Comparison of ENCODE assay signal across 8 mouse cellular contexts in the genomic region with DNA sequence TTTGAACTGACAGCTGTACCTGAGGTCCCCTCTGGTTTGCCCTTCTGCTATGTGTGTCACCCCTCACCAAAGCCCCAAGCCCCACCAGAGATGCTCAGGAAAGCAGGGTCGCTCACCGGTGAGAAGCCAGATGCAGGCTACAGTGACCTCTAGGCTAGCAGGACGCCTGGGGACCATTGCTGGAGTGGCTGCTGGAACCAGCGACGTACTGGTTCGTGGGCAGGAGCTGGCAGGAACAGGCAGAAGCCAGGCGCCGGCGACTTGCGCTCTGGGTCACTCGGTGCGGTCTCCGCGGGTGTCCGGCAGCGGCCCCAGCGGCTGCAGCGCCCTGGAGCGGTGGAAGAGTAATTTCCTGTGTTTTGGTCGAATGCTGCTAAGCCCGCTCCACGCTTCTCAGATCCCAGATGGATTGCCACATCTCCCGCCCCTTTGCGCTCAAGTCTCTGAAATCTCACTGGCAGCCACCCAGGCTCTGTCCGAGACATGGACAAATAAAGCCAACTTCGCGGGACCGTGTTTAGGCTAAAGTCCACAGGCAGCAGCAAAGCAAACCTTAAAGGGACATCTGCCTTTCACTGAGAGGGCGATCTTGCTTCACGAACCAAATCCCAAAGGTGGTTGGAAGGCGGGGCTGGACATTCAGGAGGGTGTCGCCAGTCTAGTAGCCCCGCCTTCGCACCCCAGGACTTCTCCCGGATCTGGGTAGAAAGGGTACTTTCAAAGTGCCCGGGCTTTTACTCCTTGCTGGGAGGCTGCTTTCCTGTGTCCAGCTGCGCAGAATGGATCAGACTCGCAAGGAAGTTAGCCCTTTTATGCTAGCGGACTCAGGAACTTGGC. TPM values are rescaled to one million over a fixed set of nuclear protein-coding genes. Genes with fewer than 3 reads are reported as not detected.
DNase-seq lines count a peak whose midpoint lies in the region; ATAC-seq and TF ChIP-seq lines count a peak whose summit lies in the region.

Gene Gm49395 (minus strand): TSS at position 567 of the 837 bp plus-strand sequence.
Gene Itga1 (minus strand): TSS at position 610 of the 837 bp plus-strand sequence.

- no peak; the same call in 1 of the 2 replicates for TF ChIP-seq CTCF in left cerebral cortex, adult 2 months (IDR thresholded peaks at IDR 0.05)

- H3K4me3 ChIP-seq in hindbrain, embryonic 14.5 days (replicated peaks; ENCODE audit: low read length): peak within 1 kb of the TSS; percentile 46
- H3K4me3 ChIP-seq in left cerebral cortex, adult 2 months: peak within 1 kb of the TSS; percentile 59

- 0 out of 2 replicates have a peak, but pooled peaks cover 3% of the 10 kb centered on the region for H3K9me3 ChIP-seq in hindbrain, embryonic 14.5 days (ENCODE audit: control insufficient read depth, low read length)

- DNase-seq in ZHBTc4 (ENCODE audit: low read depth, low spot score): peak; percentile 81
- DNase-seq in gastrocnemius, adult 18-20 months (ENCODE audit: low spot score): peak; percentile 78
- peak; percentile 45 for DNase-seq in hindbrain, embryonic 14.5 days (ENCODE audit: low spot score)
- DNase-seq in left cerebral cortex, adult 2 months (ENCODE audit: extremely low spot score in 1 of 2, low spot score in 2 of 2): peak; percentile 16 to 35
- peak; percentile 88 to 94 for DNase-seq in lung, postnatal 4 days
- peak; percentile 67 for DNase-seq in retina, postnatal 1 day

- WGBS in hindbrain, embryonic 14.5 days: under 1% methylated on average over 39 of the region's 39 CpGs

- peak; percentile 81 for ATAC-seq in common myeloid progenitor, adult 5-6 weeks (replicated peaks; ENCODE audit: low read depth, poor library complexity, severe bottlenecking)
- peak; percentile 69 for ATAC-seq in hindbrain, embryonic 14.5 days (ENCODE audit: low FRiP score)
- ATAC-seq in CD4-positive, CD25-positive, alpha-beta regulatory T cell, adult 4 months: no peak

- peaks cover 20% of the 10 kb centered on the region for H3K27me3 ChIP-seq in hindbrain, embryonic 14.5 days (ENCODE audit: control insufficient read depth, insufficient read depth, low read length)

- H3K4me2 ChIP-seq in hindbrain, embryonic 14.5 days (replicated peaks): peak within 1 kb of the TSS; percentile 92

- no peaks in the 10 kb centered on the region for H3K36me3 ChIP-seq in hindbrain, embryonic 14.5 days (replicated peaks; ENCODE audit: control insufficient read depth, insufficient read depth)

- intact Hi-C loops in left cerebral cortex, adult 2 months (cut with DNase I): loop anchor here (5.0 kb wide), 1 partner anchor 96 kb away; no protein-coding TSS in a partner anchor

- peak within 1 kb of the TSS; percentile 54 for H3K9ac ChIP-seq in hindbrain, embryonic 14.5 days

- H3K4me1 ChIP-seq in hindbrain, embryonic 14.5 days (replicated peaks; ENCODE audit: control insufficient read depth, insufficient read depth, low read length): peaks cover 7% of the 10 kb centered on the region; the same call in 1 of the 2 replicates

- H3K27ac ChIP-seq in hindbrain, embryonic 14.5 days: no peak within 1 kb of the TSS
- H3K27ac ChIP-seq in left cerebral cortex, adult 2 months: peak within 1 kb of the TSS; percentile 71

RNA-seq across cellular contexts. Expression of gene Gm49395, which starts in this region (rescaled TPM):
- 11.1 TPM in 1 of 2 replicates, not detected in the other for total RNA-seq in common myeloid progenitor, adult 5-6 weeks (2017)
- 1 to 10 TPM; 1.5 to 1.6 TPM for total RNA-seq in gastrocnemius, adult 18-20 months (2021)
- polyA plus RNA-seq in hindbrain, embryonic 14.5 days (2014; fragmentation: Nextera tagmentation; extraction: Ambion mirVana): 2.2 and 4.7 TPM in 2 replicates
- total RNA-seq in left cerebral cortex, adult 2 months (2021): 1 to 10 TPM; 1.5 to 2.0 TPM
- polyA plus RNA-seq in CD4-positive, CD25-positive, alpha-beta regulatory T cell, adult 4 months (2017; shearing (Covaris generic)): 1 to 10 TPM in 1 of 2 experiments, not detected in 1; 1.6 TPM

RNA-seq across cellular contexts. Expression of gene Itga1, which starts in this region (rescaled TPM):
- total RNA-seq in common myeloid progenitor, adult 5-6 weeks (2017): 1.5 and 1.9 TPM in 2 replicates
- 1 to 10 TPM; 8.0 to 8.4 TPM for total RNA-seq in gastrocnemius, adult 18-20 months (2021)
- polyA plus RNA-seq in hindbrain, embryonic 14.5 days (2014; fragmentation: Nextera tagmentation; extraction: Ambion mirVana): 8.7 and 9.1 TPM in 2 replicates
- total RNA-seq in left cerebral cortex, adult 2 months (2021): 1 to 10 TPM; 5.8 to 7.1 TPM
- polyA plus RNA-seq in CD4-positive, CD25-positive, alpha-beta regulatory T cell, adult 4 months (2017; shearing (Covaris generic)): under 1 TPM; 0.18 to 0.23 TPM

Comparison
In these comparisons a context has a peak if more than half of its experiments do, and no peak if none do; other contexts are left out.
1. DNase-seq: peak in every context shown above with its lines; median percentile 91 in lung, postnatal 4 days; 81 in ZHBTc4; 78 in gastrocnemius, adult 18-20 months; 67 in retina, postnatal 1 day; 45 in hindbrain, embryonic 14.5 days; 26 in left cerebral cortex, adult 2 months.